Mouse (Mus musculus): ENCODE results near the gene Sept5. TPM values are rescaled to one million over a fixed set of nuclear protein-coding genes. Genes with fewer than 3 reads are reported as not detected.

Sept5 gene
- polyA plus RNA-seq, 1 experiment from 2014 or later: 45.5 TPM

DNA sequence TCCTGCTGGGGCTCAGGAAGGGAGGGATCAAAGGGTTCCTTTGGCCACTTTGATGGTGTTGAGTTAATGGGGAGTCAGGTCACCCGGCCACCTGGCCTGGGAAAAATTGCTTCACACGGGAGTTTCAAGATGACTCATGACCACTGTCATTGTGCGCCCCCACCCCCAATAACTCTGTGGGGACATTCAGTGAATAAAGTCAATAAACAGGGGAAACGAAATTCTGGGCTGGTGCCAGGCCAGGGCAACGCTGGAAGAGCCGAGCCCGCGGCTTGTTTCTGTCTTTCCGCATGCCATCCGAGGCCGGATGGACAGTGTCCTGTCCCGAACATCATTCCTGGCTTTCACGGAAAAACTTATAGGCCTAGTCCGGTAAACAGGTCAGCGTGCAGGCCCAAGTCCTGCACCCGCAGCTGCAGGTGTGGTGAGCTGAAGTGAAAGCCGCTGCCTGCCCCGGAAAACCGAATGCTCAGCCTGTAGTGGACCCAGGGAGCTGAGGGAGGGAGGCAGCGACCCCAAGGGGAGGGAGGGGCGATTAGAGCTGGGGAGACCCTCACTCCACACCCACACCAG, 48.6 kb downstream of the Sept5 start:
- no peak for ATAC-seq (ENCODE audit: insufficient number of reproducible peaks, insufficient read depth, low FRiP score, low TSS enrichment)
- peak overlapping the region; percentile 28; the same call in 1 of the 2 replicates for H3K9ac ChIP-seq

DNA sequence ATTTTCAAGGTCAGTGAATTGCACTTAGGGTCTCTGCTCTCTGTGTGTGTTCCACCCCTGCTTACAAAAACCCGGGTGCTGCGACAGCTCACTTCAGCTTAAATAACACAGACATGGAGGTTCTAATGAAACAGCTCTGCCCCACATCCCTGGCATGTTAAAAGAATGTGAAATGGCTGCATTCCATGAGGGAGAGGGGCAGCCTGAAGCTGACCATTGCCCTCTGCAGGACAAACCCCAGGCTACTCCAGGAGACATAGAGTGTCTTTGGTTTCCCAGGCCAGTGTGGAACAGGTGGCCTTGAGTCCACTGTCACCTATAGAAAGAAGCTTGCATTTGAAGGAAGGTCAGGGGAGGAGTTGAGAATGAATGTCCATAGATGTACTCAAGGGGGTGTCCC, 49.4 kb downstream of the Sept5 start:
- H3K4me3 ChIP-seq: no peak overlapping the region
- WGBS: 12% methylated on average over 2 of the region's 2 CpGs
- H3K27me3 ChIP-seq: peaks cover 71% of the 10 kb centered on the region
- no peaks in the 10 kb centered on the region for H3K9me3 ChIP-seq
- no peak overlapping the region for H3K9ac ChIP-seq
- peaks cover 28% of the 10 kb centered on the region for H3K4me1 ChIP-seq
- no peak for ATAC-seq (ENCODE audit: insufficient number of reproducible peaks, insufficient read depth, low FRiP score, low TSS enrichment)
- H3K36me3 ChIP-seq: no peaks in the 10 kb centered on the region
- H3K27ac ChIP-seq: no peak overlapping the region
- H3K4me2 ChIP-seq (replicated peaks): no peak overlapping the region

More for the DNA sequence above, 48.6 kb downstream of the Sept5 start:
- Histone ChIP-seq H3K27me3 (peaks cover 78% of the 10 kb centered on the region), H3K4me1 (peaks cover 30% of the 10 kb centered on the region), H3K36me3 (no peaks in the 10 kb centered on the region), H3K4me3 (peak overlapping the region; percentile 36), H3K27ac (no peak overlapping the region), H3K4me2 (replicated peaks) (peak overlapping the region; percentile 82), H3K9me3 (no peaks in the 10 kb centered on the region)
- WGBS: 6% methylated on average over 21 of the region's 21 CpGs

DNA sequence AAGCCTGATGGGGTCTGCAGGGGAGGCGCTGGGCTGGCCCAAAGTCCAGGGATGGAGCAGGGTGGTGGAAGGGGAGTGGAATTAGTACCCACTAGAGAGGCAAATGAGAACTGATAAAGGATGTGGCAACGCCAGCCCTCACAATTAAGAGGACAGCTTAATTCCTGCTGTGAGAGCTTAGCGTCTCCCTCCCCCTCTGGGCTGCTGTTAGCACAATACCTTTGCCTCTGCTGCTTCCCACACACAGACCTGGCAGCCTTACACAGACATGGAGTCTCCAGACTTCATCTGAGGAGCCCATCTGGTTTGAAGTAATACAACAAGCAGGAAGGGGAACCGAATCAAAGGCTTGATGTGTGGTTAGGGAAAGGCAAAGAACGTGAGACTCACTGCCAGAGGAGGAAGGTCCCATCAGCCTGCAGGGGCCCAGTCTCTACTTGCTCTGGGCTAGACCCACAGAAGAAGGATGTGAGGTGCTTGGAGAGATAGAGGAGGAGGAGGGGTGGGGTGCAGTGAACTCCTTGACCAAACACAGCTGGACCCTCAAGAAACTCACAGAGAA, 52.1 kb downstream of the Sept5 start:
- ATAC-seq (ENCODE audit: insufficient number of reproducible peaks, insufficient read depth, low FRiP score, low TSS enrichment): no peak
- Histone ChIP-seq H3K4me2 (replicated peaks) (no peak overlapping the region), H3K27me3 (peaks cover 43% of the 10 kb centered on the region), H3K4me3 (no peak overlapping the region), H3K9me3 (no peaks in the 10 kb centered on the region), H3K27ac (no peak overlapping the region), H3K4me1 (peaks cover 28% of the 10 kb centered on the region), H3K9ac (no peak overlapping the region), H3K36me3 (no peaks in the 10 kb centered on the region)
- 9% methylated on average over 5 of the region's 5 CpGs for WGBS

DNA sequence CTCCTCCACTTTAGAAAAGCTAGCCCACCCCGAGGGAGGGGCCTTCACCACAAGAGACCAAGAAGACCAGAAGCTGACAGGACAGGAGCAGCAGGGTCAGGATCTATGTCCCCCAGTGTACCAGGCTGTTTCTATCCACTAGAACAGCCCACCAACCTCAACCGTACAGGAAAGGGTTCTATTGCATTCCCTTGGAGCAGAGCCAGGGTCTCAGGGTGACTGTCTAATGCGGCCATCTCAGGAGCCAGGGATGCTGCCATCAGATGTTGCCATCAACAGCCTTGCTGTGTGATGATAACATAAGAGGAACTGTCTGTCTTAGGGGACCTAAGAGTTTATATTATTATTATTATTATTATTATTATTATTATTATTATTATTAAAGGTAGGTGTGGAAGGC, 52.7 kb downstream of the Sept5 start:
- Histone ChIP-seq H3K36me3 (no peaks in the 10 kb centered on the region), H3K9ac (no peak overlapping the region), H3K4me2 (replicated peaks) (no peak overlapping the region), H3K4me1 (peaks cover 27% of the 10 kb centered on the region), H3K9me3 (no peaks in the 10 kb centered on the region), H3K27ac (no peak overlapping the region), H3K4me3 (no peak overlapping the region), H3K27me3 (peaks cover 37% of the 10 kb centered on the region)
- WGBS: 37% methylated on average over 3 of the region's 3 CpGs
- ATAC-seq (ENCODE audit: insufficient number of reproducible peaks, insufficient read depth, low FRiP score, low TSS enrichment): no peak

DNA sequence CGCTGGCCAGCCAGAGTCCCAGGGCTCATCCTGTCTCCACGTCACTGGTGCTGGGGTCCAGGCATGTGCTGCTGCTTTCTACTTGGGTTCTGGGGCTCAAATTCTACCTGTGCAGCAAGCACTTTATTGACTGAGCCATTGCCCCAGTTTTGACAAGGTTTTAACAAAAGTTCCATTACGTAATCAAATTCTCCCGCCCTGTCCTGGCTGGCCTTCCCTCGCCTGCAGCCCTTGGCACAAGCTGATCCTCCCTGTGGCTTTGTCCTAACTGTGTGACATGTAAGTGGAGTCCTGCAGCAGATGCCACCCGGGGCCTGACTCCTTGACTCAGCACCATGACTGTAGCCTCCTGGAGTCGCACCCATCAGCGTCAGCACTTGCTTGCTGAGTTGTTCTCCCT, 55.6 kb downstream of the Sept5 start:
- Histone ChIP-seq H3K36me3 (no peaks in the 10 kb centered on the region), H3K27ac (no peak overlapping the region), H3K4me1 (peaks cover 16% of the 10 kb centered on the region), H3K4me3 (no peak overlapping the region), H3K9ac (no peak overlapping the region), H3K27me3 (peaks cover 9% of the 10 kb centered on the region), H3K9me3 (no peaks in the 10 kb centered on the region), H3K4me2 (replicated peaks) (no peak overlapping the region)
- 69% methylated on average over 8 of the region's 8 CpGs for WGBS
- no peak for ATAC-seq (ENCODE audit: insufficient number of reproducible peaks, insufficient read depth, low FRiP score, low TSS enrichment)

Other genes with a start within 250 kb of the Sept5 start
- gene Txnrd2, start 203.6 kb downstream of the Sept5 start, polyA plus RNA-seq (2016; fragmentation: Nextera tagmentation; extraction: Ambion mirVana): 15.7 and 19.8 TPM in 2 replicates
- 56.1 and 59.7 TPM in 2 replicates for gene Comt, start 203.1 kb downstream of the Sept5 start, polyA plus RNA-seq (2016; fragmentation: Nextera tagmentation; extraction: Ambion mirVana)
- gene Gnb1l, start 131.2 kb downstream of the Sept5 start, polyA plus RNA-seq (2016; fragmentation: Nextera tagmentation; extraction: Ambion mirVana): 16.9 and 17.5 TPM in 2 replicates
- 4.1 and 4.2 TPM in 2 replicates for gene Rtl10, start 131.1 kb downstream of the Sept5 start, polyA plus RNA-seq (2016; fragmentation: Nextera tagmentation; extraction: Ambion mirVana)
- 19.6 and 21.9 TPM in 2 replicates for gene Tbx1, start 39.3 kb downstream of the Sept5 start, polyA plus RNA-seq (2016; fragmentation: Nextera tagmentation; extraction: Ambion mirVana)
- 4.3 and 4.7 TPM in 2 replicates for gene Gp1bb, start 7.6 kb downstream of the Sept5 start, polyA plus RNA-seq (2016; fragmentation: Nextera tagmentation; extraction: Ambion mirVana)
- 8.1 and 10.4 TPM in 2 replicates for gene Gm49601, start 3.5 kb downstream of the Sept5 start, polyA plus RNA-seq (2016; fragmentation: Nextera tagmentation; extraction: Ambion mirVana)
- 30.5 and 32.0 TPM in 2 replicates for gene Cldn5, start 146.9 kb upstream of the Sept5 start, polyA plus RNA-seq (2016; fragmentation: Nextera tagmentation; extraction: Ambion mirVana)
- gene Ufd1, start 181.8 kb upstream of the Sept5 start, polyA plus RNA-seq (2016; fragmentation: Nextera tagmentation; extraction: Ambion mirVana): 104 and 110 TPM in 2 replicates
- gene Cdc45, start 182.0 kb upstream of the Sept5 start, polyA plus RNA-seq (2016; fragmentation: Nextera tagmentation; extraction: Ambion mirVana): 51.4 and 56.3 TPM in 2 replicates
- 38.2 and 38.3 TPM in 2 replicates for gene 2510002D24Rik, start 206.6 kb upstream of the Sept5 start, polyA plus RNA-seq (2016; fragmentation: Nextera tagmentation; extraction: Ambion mirVana)
- gene Gm28539, start 206.6 kb upstream of the Sept5 start, polyA plus RNA-seq (2016; fragmentation: Nextera tagmentation; extraction: Ambion mirVana): not detected in 2 replicates
- gene Mrpl40, start 246.9 kb upstream of the Sept5 start, polyA plus RNA-seq (2016; fragmentation: Nextera tagmentation; extraction: Ambion mirVana): 97.5 and 105 TPM in 2 replicates
- 18.4 and 20.2 TPM in 2 replicates for gene Hira, start 247.1 kb upstream of the Sept5 start, polyA plus RNA-seq (2016; fragmentation: Nextera tagmentation; extraction: Ambion mirVana)

All from embryonic facial prominence, embryonic 12.5 days (tissue).